Mouse (Mus musculus): ENCODE results near the gene Galm.

The Galm gene

GRCm38 (mm10) chr17:80160454-80160853 is 33.2 kb downstream of the Galm start:
- in situ Hi-C loops (cut with MboI, MseI), result no loop called here

DNA sequence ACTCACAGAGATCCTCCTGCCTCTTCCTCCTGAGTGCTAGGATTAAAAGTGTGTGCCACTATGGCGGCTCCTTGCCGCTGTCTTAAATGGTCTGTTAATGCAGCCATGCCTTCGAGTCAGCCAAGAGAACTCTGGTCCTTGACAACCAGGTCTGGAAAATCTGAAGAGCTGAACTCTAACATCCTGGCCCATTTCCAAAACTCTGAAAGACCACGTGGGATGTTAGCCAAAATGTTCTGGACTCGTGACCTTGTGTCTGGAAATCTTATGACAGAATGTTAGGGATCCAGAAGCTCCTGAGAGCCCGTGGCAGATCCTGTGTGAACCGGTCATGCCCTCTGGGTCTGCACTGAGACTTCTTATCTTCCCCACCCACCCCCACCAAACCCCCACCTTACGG is 36.7 kb downstream of the Galm start:
- in situ Hi-C loops (cut with MboI, MseI), result no loop called here

GRCm38 (mm10) chr17:80165741-80166140 is 38.5 kb downstream of the Galm start:
- in situ Hi-C loops (cut with MboI, MseI), result no loop called here

DNA sequence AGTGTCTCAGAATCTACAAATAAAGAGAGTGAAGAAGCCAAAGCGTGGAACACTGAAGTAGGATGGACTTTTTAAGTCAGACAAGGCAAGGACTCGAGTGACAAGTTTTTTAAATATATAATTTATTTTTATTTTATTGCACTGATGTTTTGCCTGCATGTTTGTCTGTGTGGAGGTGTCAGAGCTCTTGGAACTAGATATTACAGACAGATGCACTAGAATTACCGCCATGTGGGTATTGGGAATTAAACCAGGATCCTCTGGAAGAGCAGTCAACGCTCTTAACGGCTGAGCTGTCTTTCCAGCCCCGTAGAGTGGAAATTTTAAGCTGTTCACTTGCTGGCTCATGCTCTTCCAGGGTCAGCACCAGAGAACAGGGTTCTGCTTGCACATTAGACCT is 39.1 kb downstream of the Galm start:
- in situ Hi-C loops (cut with MboI, MseI), result no loop called here

DNA sequence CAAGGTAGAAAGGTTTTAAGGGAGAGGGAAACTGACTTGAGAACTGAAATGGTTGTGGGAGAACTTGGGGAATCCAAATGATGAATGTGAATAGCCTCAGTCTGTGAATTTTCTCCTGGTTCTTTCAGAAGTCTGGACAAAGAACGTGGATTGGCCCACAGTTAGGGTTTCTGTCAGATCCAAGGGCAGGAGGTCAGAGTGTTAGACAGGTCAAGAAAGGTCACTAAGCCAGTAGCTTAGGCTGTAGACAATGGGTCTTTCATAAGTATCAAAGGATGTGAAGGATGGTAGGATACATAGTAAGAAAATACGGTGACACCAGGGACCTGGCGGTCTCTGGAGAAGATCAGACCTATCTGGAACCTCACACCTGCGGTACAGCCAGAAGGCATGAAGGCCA is 40.2 kb downstream of the Galm start:
- in situ Hi-C loops (cut with MboI, MseI), result no loop called here

GRCm38 (mm10) chr17:80167851-80168251 is 40.6 kb downstream of the Galm start:
- in situ Hi-C loops (cut with MboI, MseI), result no loop called here

- in situ Hi-C loops (cut with MboI, MseI), result no loop called here
Measured at GRCm38 (mm10) chr17:80168425-80169182, 41.3 kb downstream of the Galm start.

DNA sequence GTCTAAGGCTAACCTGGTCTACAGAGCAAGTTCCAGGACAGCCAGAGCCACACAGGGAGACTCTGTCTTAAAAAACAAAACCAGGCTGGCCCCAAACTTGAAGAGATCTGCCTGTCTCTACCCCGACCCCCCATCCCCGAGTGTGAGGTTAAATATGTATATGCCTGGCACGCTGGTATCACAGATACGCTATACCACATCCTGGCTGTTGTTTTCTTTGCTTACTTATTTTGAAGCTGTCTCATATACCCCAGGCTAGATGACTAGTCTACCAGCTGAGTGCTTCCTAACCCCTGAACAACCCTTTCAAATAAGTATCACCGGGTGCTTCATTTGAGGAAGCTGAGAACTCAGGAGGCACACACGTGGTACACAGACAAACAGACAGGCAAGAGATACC is 42.5 kb downstream of the Galm start:
- in situ Hi-C loops (cut with MboI, MseI), result loop anchor here (5.0 kb wide), 1 partner anchor 37 kb away; no protein-coding TSS in a partner anchor

- in situ Hi-C loops (cut with MboI, MseI), result loop anchor here (5.0 kb wide), 1 partner anchor 39 kb away; no protein-coding TSS in a partner anchor
Measured at GRCm38 (mm10) chr17:80170951-80171350, 43.7 kb downstream of the Galm start.

DNA sequence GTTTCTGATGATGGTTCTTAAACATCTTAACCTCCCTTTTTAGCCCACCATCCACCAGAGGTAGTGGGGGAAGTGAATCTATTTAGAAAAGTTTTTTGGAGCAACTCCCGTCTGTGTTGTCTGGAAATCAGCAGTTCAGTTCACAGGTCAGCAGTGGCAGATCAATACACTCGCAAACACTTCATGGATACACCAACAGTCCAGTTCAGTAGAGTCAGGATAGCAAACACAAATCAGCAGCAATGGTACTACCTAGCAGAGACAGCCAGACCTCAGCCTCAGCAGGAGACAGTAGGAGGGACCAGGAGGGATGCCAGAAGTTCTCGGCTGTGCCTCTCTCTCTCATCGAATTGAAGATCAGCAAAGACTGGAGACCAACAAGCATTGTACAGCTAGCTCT is 44.7 kb downstream of the Galm start:
- in situ Hi-C loops (cut with MboI, MseI), result loop anchor here (5.0 kb wide), 1 partner anchor 40 kb away; no protein-coding TSS in a partner anchor

- in situ Hi-C loops (cut with MboI, MseI), result loop anchor here (5.0 kb wide), 1 partner anchor 40 kb away; no protein-coding TSS in a partner anchor
Measured at GRCm38 (mm10) chr17:80172761-80173160, 45.5 kb downstream of the Galm start.

- in situ Hi-C loops (cut with MboI, MseI), result loop anchor here (5.0 kb wide), 1 partner anchor 41 kb away; no protein-coding TSS in a partner anchor
Measured at GRCm38 (mm10) chr17:80173708-80174107, 46.4 kb downstream of the Galm start.

- in situ Hi-C loops (cut with MboI, MseI), result loop anchor here (5.0 kb wide), 1 partner anchor 42 kb away; no protein-coding TSS in a partner anchor
Measured at GRCm38 (mm10) chr17:80174146-80174545, 46.9 kb downstream of the Galm start.

DNA sequence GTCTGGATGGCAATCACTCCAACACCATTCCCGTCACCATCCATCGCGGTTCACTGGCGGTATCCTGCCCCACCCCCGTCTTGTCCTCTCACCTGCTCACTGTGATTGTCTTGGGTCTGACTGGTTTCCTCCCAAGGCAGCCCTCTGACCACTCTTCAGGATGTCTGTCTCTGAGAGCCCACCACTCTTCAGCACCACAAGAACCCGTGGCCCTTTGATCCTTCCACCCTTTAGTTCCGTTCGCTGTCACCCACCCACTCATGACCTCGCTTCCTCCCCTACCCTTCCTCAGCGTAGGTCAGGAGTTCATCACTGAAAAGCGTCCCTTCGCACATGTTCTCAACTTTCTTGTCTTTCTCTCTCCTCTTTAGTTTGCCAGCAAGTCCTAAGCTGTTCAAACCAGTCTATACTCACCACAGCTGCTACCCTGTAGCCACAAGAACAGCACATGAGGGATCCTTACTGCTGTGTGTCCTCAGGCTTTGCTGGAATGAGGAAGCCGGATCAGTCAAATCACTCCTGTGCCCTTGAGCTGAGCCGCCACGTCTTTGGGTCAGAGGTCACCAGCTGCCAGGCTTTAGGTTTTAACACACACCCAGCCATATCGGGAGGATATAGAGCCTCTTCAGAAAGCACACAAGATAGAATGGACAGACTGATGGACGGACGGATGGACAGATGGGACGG is 47.6 kb downstream of the Galm start:
- in situ Hi-C loops (cut with MboI, MseI), result loop anchor here (5.0 to 25.0 kb wide), 3 partner anchors 43 to 1263 kb away; partner anchors contain the start of genes Cebpzos and Sult6b1

- in situ Hi-C loops (cut with MboI, MseI), result loop anchor here (5.0 to 25.0 kb wide), 2 partner anchors 123 to 1263 kb away; partner anchors contain the start of genes Cebpzos and Sult6b1
Measured at GRCm38 (mm10) chr17:80175386-80175739, 48.1 kb downstream of the Galm start.

DNA sequence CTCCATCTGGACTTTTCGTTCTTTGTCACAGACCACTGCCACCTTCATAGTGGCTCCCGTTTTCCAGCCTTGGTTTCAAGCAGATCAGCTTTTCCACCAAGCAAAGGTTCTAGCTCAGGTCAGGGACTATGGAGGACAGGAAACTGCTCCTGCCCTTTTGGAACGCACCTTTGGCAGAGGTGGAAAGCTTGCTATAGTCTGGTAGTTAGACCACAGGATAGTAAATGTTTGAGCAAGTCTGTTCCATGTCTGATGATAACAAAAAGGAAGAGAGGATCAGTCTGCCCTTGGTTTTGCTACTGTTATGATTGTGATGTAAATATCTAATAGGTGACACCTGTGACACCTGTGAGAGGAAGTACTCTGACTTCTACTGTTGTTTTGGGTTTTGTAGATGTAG is 48.7 kb downstream of the Galm start:
- in situ Hi-C loops (cut with MboI, MseI), result loop anchor here (5.0 to 25.0 kb wide), 2 partner anchors 124 to 1264 kb away; partner anchors contain the start of genes Cebpzos and Sult6b1

DNA sequence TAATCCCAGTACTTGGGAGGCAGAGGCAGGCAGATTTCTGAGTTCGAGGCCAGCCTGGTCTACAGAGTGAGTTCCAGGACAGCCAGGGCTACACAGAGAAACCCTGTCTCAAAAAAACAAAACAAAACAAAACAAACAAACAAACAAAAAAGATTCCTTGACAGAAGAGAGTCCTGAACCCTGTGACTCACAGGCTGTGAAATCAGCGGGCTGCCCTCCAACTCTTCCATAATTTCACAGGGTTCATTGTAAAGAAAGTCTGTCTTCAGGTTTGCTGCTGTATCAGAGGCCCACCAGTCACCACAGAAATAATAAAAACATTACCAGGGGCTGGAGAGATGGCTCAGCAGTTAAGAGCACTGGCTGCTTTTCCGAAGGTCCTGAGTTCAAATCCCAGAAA is 51.6 kb downstream of the Galm start:
- in situ Hi-C loops (cut with MboI, MseI), result loop anchor here (5.0 to 25.0 kb wide), 2 partner anchors 127 to 1267 kb away; partner anchors contain the start of genes Cebpzos and Sult6b1

- in situ Hi-C loops (cut with MboI, MseI), result loop anchor here (5.0 to 25.0 kb wide), 3 partner anchors 128 to 1268 kb away; partner anchors contain the start of genes Atl2, Cebpzos and Sult6b1
Measured at GRCm38 (mm10) chr17:80179959-80180358, 52.7 kb downstream of the Galm start.

GRCm38 (mm10) chr17:80180468-80180867 is 53.2 kb downstream of the Galm start:
- in situ Hi-C loops (cut with MboI, MseI), result loop anchor here (10.0 to 25.0 kb wide), 2 partner anchors 286 to 1268 kb away; partner anchors contain the start of genes Atl2, Cebpzos and Sult6b1

GRCm38 (mm10) chr17:80183615-80184014 is 56.3 kb downstream of the Galm start:
- in situ Hi-C loops (cut with MboI, MseI), result loop anchor here (10.0 to 25.0 kb wide), 2 partner anchors 289 to 1271 kb away; partner anchors contain the start of genes Atl2, Cebpzos and Sult6b1

- in situ Hi-C loops (cut with MboI, MseI), result loop anchor here (25.0 kb wide), 1 partner anchor 1281 kb away; the partner anchor contains the start of genes Cebpzos and Sult6b1
Measured at GRCm38 (mm10) chr17:80193075-80193474, 65.8 kb downstream of the Galm start.

Data from T-helper 2 cell (primary cell).